Comparison of ENCODE assay signal across 22 mouse cellular contexts in genomic region chr4:59802107-59802506, GRCm38 (mm10). TPM values are rescaled to one million over a fixed set of nuclear protein-coding genes. Genes with fewer than 3 reads are reported as not detected.
DNase-seq lines count a peak whose midpoint lies in the region; ATAC-seq and TF ChIP-seq lines count a peak whose summit lies in the region.
"Had no signal": no experiment of that assay in that cellular context is flagged by ENCODE, and none has a peak within 500 bp of the region (broad histone marks: within the 10 kb centered on the region; RNA-seq: fewer than 3 reads in every experiment).

No protein-coding gene starts in this region.

- no peak overlapping the region for H3K4me2 ChIP-seq in stomach, postnatal 0 days (replicated peaks; ENCODE audit: low read depth)
- H3K4me2 ChIP-seq: embryonic facial prominence, embryonic 13.5 days; forebrain, embryonic 15.5 days; heart, embryonic 15.5 days; hindbrain, embryonic 15.5 days; intestine, embryonic 15.5 days; midbrain, embryonic 13.5 days; neural tube, embryonic 13.5 days; stomach, embryonic 15.5 days had no signal

- no peak overlapping the region for H3K9ac ChIP-seq in stomach, postnatal 0 days (ENCODE audit: low read length)
- H3K9ac ChIP-seq: embryonic facial prominence, embryonic 13.5 days; forebrain, embryonic 15.5 days; heart, embryonic 15.5 days; hindbrain, embryonic 15.5 days; intestine, embryonic 15.5 days; midbrain, embryonic 13.5 days; neural tube, embryonic 13.5 days; stomach, embryonic 15.5 days had no signal

- ATAC-seq in megakaryocyte, adult 5-6 weeks (ENCODE audit: poor library complexity, severe bottlenecking) = no peak
- no peak for ATAC-seq in stomach, postnatal 0 days (ENCODE audit: low FRiP score, low TSS enrichment)
- ATAC-seq: forebrain, embryonic 15.5 days; intestine, embryonic 15.5 days; midbrain, embryonic 13.5 days had no signal

- H3K9me3 ChIP-seq in heart, embryonic 10.5 days = no peaks in the 10 kb centered on the region
- no peaks in the 10 kb centered on the region for H3K9me3 ChIP-seq in megakaryocyte, embryonic 14.5 days
- H3K9me3 ChIP-seq in stomach, postnatal 0 days (ENCODE audit: control insufficient read depth, low read length) = no peaks in the 10 kb centered on the region
- H3K9me3 ChIP-seq: embryonic facial prominence, embryonic 13.5 days; forebrain, embryonic 15.5 days; G1E; heart, embryonic 15.5 days; hindbrain, embryonic 15.5 days; intestine, embryonic 15.5 days; limb, embryonic 10.5 days; midbrain, embryonic 13.5 days; neural tube, embryonic 13.5 days; stomach, embryonic 15.5 days had no signal

- no peaks in the 10 kb centered on the region for H3K36me3 ChIP-seq in heart, embryonic 10.5 days
- no peaks in the 10 kb centered on the region for H3K36me3 ChIP-seq in megakaryocyte, embryonic 14.5 days (replicated peaks; ENCODE audit: low read length)
- H3K36me3 ChIP-seq in stomach, postnatal 0 days (ENCODE audit: control insufficient read depth, insufficient read depth, low read length) = no peaks in the 10 kb centered on the region
- H3K36me3 ChIP-seq: embryonic facial prominence, embryonic 13.5 days; forebrain, embryonic 15.5 days; G1E; heart, embryonic 15.5 days; hindbrain, embryonic 15.5 days; intestine, embryonic 15.5 days; limb, embryonic 10.5 days; midbrain, embryonic 13.5 days; neural tube, embryonic 13.5 days; stomach, embryonic 15.5 days had no signal

- TF ChIP-seq CTCF in bone marrow macrophage, adult 2 months (IDR thresholded peaks at IDR 0.05; ENCODE audit: low read depth, low read length) = no peak
- TF ChIP-seq CTCF in stomach, postnatal 0 days (IDR thresholded peaks at IDR 0.05; ENCODE audit: low read depth) = no peak

- H3K4me1 ChIP-seq in heart, embryonic 10.5 days = 0 out of 2 replicates have a peak, but pooled peaks cover 11% of the 10 kb centered on the region
- peaks cover 70% of the 10 kb centered on the region for H3K4me1 ChIP-seq in megakaryocyte, embryonic 14.5 days
- peaks cover 51% of the 10 kb centered on the region for H3K4me1 ChIP-seq in bone marrow macrophage, adult 2 months (ENCODE audit: control insufficient read depth, insufficient read depth, low read length)
- no peaks in the 10 kb centered on the region for H3K4me1 ChIP-seq in stomach, postnatal 0 days (replicated peaks; ENCODE audit: control insufficient read depth, insufficient read depth)

- TF ChIP-seq EP300 in stomach, postnatal 0 days (optimal IDR thresholded peaks at IDR 0.05) = no peak

- no peaks in the 10 kb centered on the region for H3K27me3 ChIP-seq in heart, embryonic 10.5 days (ENCODE audit: insufficient read depth, poor library complexity, severe bottlenecking)
- H3K27me3 ChIP-seq in megakaryocyte, embryonic 14.5 days (replicated peaks) = no peaks in the 10 kb centered on the region
- no peaks in the 10 kb centered on the region for H3K27me3 ChIP-seq in stomach, postnatal 0 days (ENCODE audit: control insufficient read depth, insufficient read depth, low read length)
- H3K27me3 ChIP-seq: embryonic facial prominence, embryonic 13.5 days; forebrain, embryonic 15.5 days; heart, embryonic 15.5 days; hindbrain, embryonic 15.5 days; intestine, embryonic 15.5 days; midbrain, embryonic 13.5 days; neural tube, embryonic 13.5 days; stomach, embryonic 15.5 days had no signal

- no peak overlapping the region for H3K4me3 ChIP-seq in heart, embryonic 10.5 days
- H3K4me3 ChIP-seq in megakaryocyte, embryonic 14.5 days (replicated peaks) = peak overlapping the region; percentile 64
- no peak overlapping the region for H3K4me3 ChIP-seq in bone marrow macrophage, adult 2 months (ENCODE audit: insufficient read depth, low read length)
- H3K4me3 ChIP-seq in stomach, postnatal 0 days (ENCODE audit: low read depth, low read length) = no peak overlapping the region
- H3K4me3 ChIP-seq: embryonic facial prominence, embryonic 13.5 days; forebrain, embryonic 15.5 days; gastrocnemius, adult 2 months; heart, embryonic 15.5 days; hindbrain, embryonic 15.5 days; intestine, embryonic 15.5 days; limb, embryonic 10.5 days; midbrain, embryonic 13.5 days; neural tube, embryonic 13.5 days; stomach, embryonic 15.5 days had no signal

- no peak overlapping the region for H3K27ac ChIP-seq in heart, embryonic 10.5 days
- 0 out of 2 replicates have a peak overlapping the region, but pooled peaks have one; percentile 78 for H3K27ac ChIP-seq in bone marrow macrophage, adult 2 months (ENCODE audit: insufficient read depth, low read depth, low read length)
- no peak overlapping the region for H3K27ac ChIP-seq in stomach, postnatal 0 days (replicated peaks)
- H3K27ac ChIP-seq: embryonic facial prominence, embryonic 13.5 days; forebrain, embryonic 15.5 days; gastrocnemius, adult 2 months; heart, embryonic 15.5 days; hindbrain, embryonic 15.5 days; intestine, embryonic 15.5 days; limb, embryonic 10.5 days; midbrain, embryonic 13.5 days; neural tube, embryonic 13.5 days; stomach, embryonic 15.5 days had no signal

- peak; percentile 41 for DNase-seq in heart, embryonic 10.5 days (ENCODE audit: low spot score)
- DNase-seq in heart, adult 18-20 months = no peak
- DNase-seq in gastrocnemius, postnatal 14 days = no peak
- no peak for DNase-seq in stomach, postnatal 0 days (ENCODE audit: low spot score)
- DNase-seq: adrenal gland, postnatal 36 days; cerebellum, postnatal 10 days; gastrocnemius, adult 2 months; heart, postnatal 4 days; kidney, postnatal 4 days had no signal

- TF ChIP-seq POLR2A in bone marrow macrophage, adult 2 months (IDR thresholded peaks at IDR 0.05; ENCODE audit: borderline replicate concordance, low read depth, low read length) = no peak

- 77% methylated on average over 6 of the region's 6 CpGs for WGBS in heart, embryonic 10.5 days
- 77% methylated on average over 6 of the region's 6 CpGs for WGBS in stomach, postnatal 0 days

- intact Hi-C loops in gastrocnemius, postnatal 14 days (cut with DNase I; ENCODE audit: low total_unique reads) = no loop called here

RNA-seq across cellular contexts. Expression of gene Inip, which starts 0.7 kb away (rescaled TPM):
- 56.9 and 57.5 TPM in 2 replicates for polyA plus RNA-seq in heart, embryonic 10.5 days (2016; fragmentation: Nextera tagmentation; extraction: Ambion mirVana)
- total RNA-seq in heart, adult 18-20 months (2021) = 10 to 100 TPM; 10.1 to 11.3 TPM
- 6.1 and 9.7 TPM in 2 replicates for polyA plus RNA-seq in megakaryocyte, embryonic 14.5 days (2012; ENCODE audit: insufficient read depth, low replicate concordance)
- 41.6 and 49.0 TPM in 2 replicates for total RNA-seq in megakaryocyte, adult 5-6 weeks (2015)
- total RNA-seq in megakaryocyte, adult 5-6 weeks (2017) = 47.3 and 52.7 TPM in 2 replicates
- 24.6 and 29.5 TPM in 2 replicates for polyA plus RNA-seq in bone marrow macrophage, adult 2 months (2012; ENCODE audit: insufficient read depth, insufficient read length, missing spikeins)
- 1 to 10 TPM; 3.1 to 3.7 TPM for total RNA-seq in gastrocnemius, postnatal 14 days (2021)
- polyA plus RNA-seq in stomach, postnatal 0 days (2015; fragmentation: Nextera tagmentation; extraction: Ambion mirVana) = 22.2 and 23.5 TPM in 2 replicates

RNA-seq across cellular contexts. Expression of gene Snx30, which starts 3.5 kb away (rescaled TPM):
- 5.2 and 8.1 TPM in 2 replicates for polyA plus RNA-seq in heart, embryonic 10.5 days (2016; fragmentation: Nextera tagmentation; extraction: Ambion mirVana)
- 1 to 10 TPM; 6.5 TPM for total RNA-seq in heart, adult 18-20 months (2021)
- 12.1 and 19.2 TPM in 2 replicates for polyA plus RNA-seq in megakaryocyte, embryonic 14.5 days (2012; ENCODE audit: insufficient read depth, low replicate concordance)
- 16.8 and 17.9 TPM in 2 replicates for total RNA-seq in megakaryocyte, adult 5-6 weeks (2015)
- 28.2 and 29.7 TPM in 2 replicates for total RNA-seq in megakaryocyte, adult 5-6 weeks (2017)
- 29.7 and 33.3 TPM in 2 replicates for polyA plus RNA-seq in bone marrow macrophage, adult 2 months (2012; ENCODE audit: insufficient read depth, insufficient read length, missing spikeins)
- total RNA-seq in gastrocnemius, postnatal 14 days (2021) = 1 to 10 TPM; 4.0 to 4.4 TPM
- 3.0 and 3.5 TPM in 2 replicates for polyA plus RNA-seq in stomach, postnatal 0 days (2015; fragmentation: Nextera tagmentation; extraction: Ambion mirVana)
